Mouse (Mus musculus): ENCODE data around the gene Rnf227. TPM values are rescaled to one million over a fixed set of nuclear protein-coding genes. Genes with fewer than 3 reads are reported as not detected.
A peak's percentile ranks its signal among the peaks of the same experiment; 100 is the strongest.

The Rnf227 gene
- polyA plus RNA-seq, 1 experiment, result 4.6 TPM

GRCm38 (mm10) chr11:69369215-69369989 is 29.1 kb downstream of the Rnf227 start, which contains the start of gene Chd3:
Gene Chd3 (minus strand): TSS chr11:69369406.
- Histone ChIP-seq H3K4me3 (ENCODE audit: insufficient read depth, low read length) (peak within 1 kb of the TSS; percentile 78), H3K4me1 (ENCODE audit: control insufficient read depth, insufficient read depth, low read length) (peaks cover 15% of the 10 kb centered on the region), H3K27ac (ENCODE audit: insufficient read depth, low read depth, low read length) (peak within 1 kb of the TSS; percentile 92)
- TF ChIP-seq CTCF (IDR thresholded peaks at IDR 0.05; ENCODE audit: low read depth, low read length) (no peak), POLR2A (IDR thresholded peaks at IDR 0.05; ENCODE audit: borderline replicate concordance, low read depth, low read length) (no peak)

GRCm38 (mm10) chr11:69369990-69370816 is 29.9 kb downstream of the Rnf227 start:
- TF ChIP-seq POLR2A (IDR thresholded peaks at IDR 0.05; ENCODE audit: borderline replicate concordance, low read depth, low read length) (no peak), CTCF (IDR thresholded peaks at IDR 0.05; ENCODE audit: low read depth, low read length) (no peak)
- H3K27ac ChIP-seq (ENCODE audit: insufficient read depth, low read depth, low read length), result no peak overlapping the region
- H3K4me3 ChIP-seq (ENCODE audit: insufficient read depth, low read length), result no peak overlapping the region
- peaks cover 8% of the 10 kb centered on the region for H3K4me1 ChIP-seq (ENCODE audit: control insufficient read depth, insufficient read depth, low read length)

- TF ChIP-seq CTCF (IDR thresholded peaks at IDR 0.05; ENCODE audit: low read depth, low read length) (no peak), POLR2A (IDR thresholded peaks at IDR 0.05; ENCODE audit: borderline replicate concordance, low read depth, low read length) (no peak)
- H3K4me3 ChIP-seq (ENCODE audit: insufficient read depth, low read length), result no peak overlapping the region
- no peak overlapping the region for H3K27ac ChIP-seq (ENCODE audit: insufficient read depth, low read depth, low read length)
- peaks cover 3% of the 10 kb centered on the region for H3K4me1 ChIP-seq (ENCODE audit: control insufficient read depth, insufficient read depth, low read length)
Measured at GRCm38 (mm10) chr11:69370817-69371215, 30.6 kb downstream of the Rnf227 start.

GRCm38 (mm10) chr11:69371601-69372000 is 31.3 kb downstream of the Rnf227 start:
- H3K27ac ChIP-seq (ENCODE audit: insufficient read depth, low read depth, low read length), result no peak overlapping the region
- H3K4me1 ChIP-seq (ENCODE audit: control insufficient read depth, insufficient read depth, low read length), result peaks cover 2% of the 10 kb centered on the region; the same call in 1 of the 2 replicates
- no peak overlapping the region for H3K4me3 ChIP-seq (ENCODE audit: insufficient read depth, low read length)
- TF ChIP-seq POLR2A (IDR thresholded peaks at IDR 0.05; ENCODE audit: borderline replicate concordance, low read depth, low read length) (no peak), CTCF (IDR thresholded peaks at IDR 0.05; ENCODE audit: low read depth, low read length) (no peak)

- H3K4me3 ChIP-seq (ENCODE audit: insufficient read depth, low read length), result no peak overlapping the region
- H3K27ac ChIP-seq (ENCODE audit: insufficient read depth, low read depth, low read length), result no peak overlapping the region
- TF ChIP-seq POLR2A (IDR thresholded peaks at IDR 0.05; ENCODE audit: borderline replicate concordance, low read depth, low read length) (no peak), CTCF (IDR thresholded peaks at IDR 0.05; ENCODE audit: low read depth, low read length) (no peak)
- H3K4me1 ChIP-seq (ENCODE audit: control insufficient read depth, insufficient read depth, low read length), result peaks cover 2% of the 10 kb centered on the region; the same call in 1 of the 2 replicates
Measured at GRCm38 (mm10) chr11:69372056-69372779, 32.0 kb downstream of the Rnf227 start.

- H3K4me1 ChIP-seq (ENCODE audit: control insufficient read depth, insufficient read depth, low read length), result peaks cover 2% of the 10 kb centered on the region; the same call in 1 of the 2 replicates
- H3K4me3 ChIP-seq (ENCODE audit: insufficient read depth, low read length), result no peak overlapping the region
- no peak for TF ChIP-seq POLR2A (IDR thresholded peaks at IDR 0.05; ENCODE audit: borderline replicate concordance, low read depth, low read length)
- no peak for TF ChIP-seq CTCF (IDR thresholded peaks at IDR 0.05; ENCODE audit: low read depth, low read length)
- H3K27ac ChIP-seq (ENCODE audit: insufficient read depth, low read depth, low read length), result no peak overlapping the region
Measured at GRCm38 (mm10) chr11:69372780-69373170, 32.5 kb downstream of the Rnf227 start.

- Histone ChIP-seq H3K27ac (ENCODE audit: insufficient read depth, low read depth, low read length) (no peak overlapping the region), H3K4me1 (ENCODE audit: control insufficient read depth, insufficient read depth, low read length) (peaks cover 2% of the 10 kb centered on the region; the same call in 1 of the 2 replicates), H3K4me3 (ENCODE audit: insufficient read depth, low read length) (no peak overlapping the region)
- TF ChIP-seq CTCF (IDR thresholded peaks at IDR 0.05; ENCODE audit: low read depth, low read length) (no peak), POLR2A (IDR thresholded peaks at IDR 0.05; ENCODE audit: borderline replicate concordance, low read depth, low read length) (no peak)
Measured at GRCm38 (mm10) chr11:69373223-69373965, 33.1 kb downstream of the Rnf227 start.

GRCm38 (mm10) chr11:69375646-69376045 is 35.4 kb downstream of the Rnf227 start:
- TF ChIP-seq CTCF (IDR thresholded peaks at IDR 0.05; ENCODE audit: low read depth, low read length), result no peak
- TF ChIP-seq POLR2A (IDR thresholded peaks at IDR 0.05; ENCODE audit: borderline replicate concordance, low read depth, low read length), result no peak
- Histone ChIP-seq H3K27ac (ENCODE audit: insufficient read depth, low read depth, low read length) (no peak overlapping the region), H3K4me1 (ENCODE audit: control insufficient read depth, insufficient read depth, low read length) (peaks cover 14% of the 10 kb centered on the region), H3K4me3 (ENCODE audit: insufficient read depth, low read length) (no peak overlapping the region)

- H3K4me3 ChIP-seq (ENCODE audit: insufficient read depth, low read length), result no peak overlapping the region
- H3K27ac ChIP-seq (ENCODE audit: insufficient read depth, low read depth, low read length), result no peak overlapping the region
- no peak for TF ChIP-seq CTCF (IDR thresholded peaks at IDR 0.05; ENCODE audit: low read depth, low read length)
- no peak for TF ChIP-seq POLR2A (IDR thresholded peaks at IDR 0.05; ENCODE audit: borderline replicate concordance, low read depth, low read length)
- peaks cover 14% of the 10 kb centered on the region for H3K4me1 ChIP-seq (ENCODE audit: control insufficient read depth, insufficient read depth, low read length)
Measured at GRCm38 (mm10) chr11:69377766-69378165, 37.5 kb downstream of the Rnf227 start.
